Mouse (Mus musculus) C2C12 (cell line): ENCODE results near the gene Ptprh.

ENCODE experiments used
- CTCF ChIP-seq: IDR thresholded peaks from one replicate; pipeline ENCODE4 v1.5.1; 2011; ENCODE audit not compliant: control insufficient read depth, insufficient read depth, insufficient read length
- FOSL1 ChIP-seq: IDR thresholded peaks from one replicate; pipeline ENCODE4 v1.8.0; 2011; ENCODE audit warnings: mild to moderate bottlenecking, low read length; ENCODE audit not compliant: poor library complexity, insufficient read depth, severe bottlenecking
- USF1 ChIP-seq: IDR thresholded peaks from one replicate; pipeline ENCODE4 v1.6.1; 2011; ENCODE audit warnings: low read depth, mild to moderate bottlenecking, control low read depth, moderate library complexity

DNA sequence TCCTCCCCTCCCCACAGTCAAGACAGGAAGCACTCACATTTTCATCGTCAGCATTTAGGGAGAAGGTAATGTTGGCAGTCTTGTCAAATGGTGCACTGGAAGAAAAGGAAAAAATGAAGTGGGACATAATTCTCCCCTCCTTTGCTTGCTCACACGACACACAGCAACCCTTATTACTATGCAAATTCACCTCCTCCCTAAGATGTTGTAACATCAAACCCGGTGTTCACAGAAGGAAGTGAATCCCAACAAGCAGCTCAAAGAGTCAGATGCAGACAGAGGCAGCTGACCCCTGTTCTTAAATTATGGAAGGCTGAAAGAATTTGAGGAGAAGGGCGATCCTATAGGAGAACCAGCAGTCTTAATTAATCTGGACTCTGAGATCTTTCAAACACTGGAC is 32.3 kb upstream of the Ptprh start:
- TF ChIP-seq FOSL1 (no peak), CTCF (no peak), USF1 (no peak)
